Mouse (Mus musculus): ENCODE measurements around the gene Ksr2. TPM values are rescaled to one million over a fixed set of nuclear protein-coding genes. Genes with fewer than 3 reads are reported as not detected.
A peak's percentile ranks its signal among the peaks of the same experiment; 100 is the strongest.

The Ksr2 gene
- total RNA-seq, 2 experiments from 2014 or later: 33.2 to 35.2 TPM

- DNase-seq (ENCODE audit: low spot score in 2 of 2): peak; percentile 18 to 23
These were observed 330.9 kb downstream of the Ksr2 start for GRCm38 (mm10) chr5:117744654-117745178.

GRCm38 (mm10) chr5:117749353-117749752 lies 335.6 kb downstream of the Ksr2 start:
- DNase-seq (ENCODE audit: low spot score in 2 of 2): no peak

DNA sequence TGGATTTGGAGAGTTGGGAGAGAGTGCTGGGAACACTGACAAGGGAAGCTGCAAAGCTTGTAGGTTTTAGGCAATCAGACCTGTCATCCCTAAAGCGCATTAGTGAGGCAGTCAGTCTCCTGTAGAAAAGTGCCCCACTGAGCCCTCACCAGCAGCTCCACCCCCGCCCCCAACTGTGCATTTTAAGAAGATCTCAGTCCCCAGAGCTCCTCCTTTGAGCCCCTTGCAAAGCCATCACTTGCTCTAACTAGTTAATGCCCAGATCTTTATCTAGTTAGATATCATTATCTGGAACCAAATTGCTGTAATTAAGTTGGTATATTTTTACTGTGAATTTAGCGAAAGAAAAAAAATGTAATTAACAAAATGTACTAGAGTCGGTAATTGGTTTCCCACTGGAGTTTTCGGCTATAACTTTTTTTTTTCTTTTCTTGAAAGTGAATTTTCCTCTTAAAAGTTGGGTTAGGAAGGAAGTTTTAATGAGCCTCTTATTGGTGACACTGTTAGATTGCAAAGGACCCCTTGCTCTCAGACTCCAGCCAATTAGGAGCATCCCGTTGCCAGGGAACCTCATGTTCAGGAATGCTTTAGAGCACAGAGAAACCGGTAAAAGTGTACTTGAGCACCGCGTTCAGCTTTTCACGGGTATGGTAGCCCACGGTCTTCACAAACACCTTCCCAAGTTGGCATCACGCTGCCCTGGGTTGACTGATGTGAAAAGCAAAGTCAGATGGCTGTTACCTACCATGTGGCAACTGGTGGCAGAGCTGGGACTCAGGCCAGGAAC lies 344.1 kb downstream of the Ksr2 start:
- DNase-seq (ENCODE audit: low spot score in 2 of 2): peak in 1 of 2 experiments; percentile 9

DNA sequence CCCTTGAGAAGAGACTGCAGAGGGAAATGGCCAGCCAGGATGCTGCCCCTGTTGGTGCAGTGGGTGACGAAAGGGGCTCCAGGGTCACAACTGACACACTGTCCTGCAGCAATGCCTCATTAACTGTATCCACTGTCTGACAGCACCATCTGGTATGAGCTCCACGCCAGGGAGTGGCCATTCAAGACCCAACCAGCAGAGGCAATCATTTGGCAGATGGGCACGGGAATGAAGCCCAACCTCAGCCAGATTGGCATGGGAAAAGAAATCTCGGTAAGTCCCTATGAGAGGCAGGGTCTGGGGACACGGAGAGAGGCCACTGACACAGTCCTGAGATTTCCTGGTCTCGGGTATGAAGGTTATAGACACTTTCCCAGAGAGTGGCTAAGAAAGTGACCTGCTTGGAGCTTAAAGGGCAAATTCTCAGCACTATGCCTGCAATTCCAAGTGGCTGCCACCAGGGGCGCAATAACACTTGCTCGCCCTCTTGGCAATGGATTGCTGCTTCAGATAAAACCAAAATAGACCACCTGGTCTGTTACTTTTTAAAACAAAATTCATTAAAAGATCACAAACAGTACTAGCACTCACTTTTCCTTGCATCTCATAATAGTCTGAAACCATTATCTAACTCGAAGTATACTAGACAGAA lies 347.5 kb downstream of the Ksr2 start:
- no peak for DNase-seq (ENCODE audit: low spot score in 2 of 2)

GRCm38 (mm10) chr5:117764496-117764895 lies 350.7 kb downstream of the Ksr2 start:
- no peak for DNase-seq (ENCODE audit: low spot score in 2 of 2)

DNA sequence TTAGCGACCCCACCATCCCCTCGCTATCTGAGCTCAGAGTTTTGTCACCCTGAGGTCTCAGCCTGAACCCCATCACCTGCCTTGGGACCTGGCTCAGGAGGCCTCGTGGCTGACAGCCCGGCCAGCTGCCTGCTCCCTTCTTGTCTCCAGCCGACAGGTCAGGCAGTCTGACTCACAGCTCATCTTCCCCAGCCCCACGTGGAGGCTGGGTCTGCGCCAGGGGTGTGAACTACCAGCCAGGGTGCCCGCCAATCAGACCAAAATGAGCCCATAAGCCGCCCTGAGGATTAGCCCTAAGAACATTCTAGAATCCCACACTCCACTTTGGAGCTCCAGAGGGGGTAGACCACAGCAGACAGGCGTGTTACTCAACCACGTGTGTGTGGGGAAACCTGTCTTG lies 365.4 kb downstream of the Ksr2 start:
- DNase-seq (ENCODE audit: low spot score in 2 of 2): no peak

DNA sequence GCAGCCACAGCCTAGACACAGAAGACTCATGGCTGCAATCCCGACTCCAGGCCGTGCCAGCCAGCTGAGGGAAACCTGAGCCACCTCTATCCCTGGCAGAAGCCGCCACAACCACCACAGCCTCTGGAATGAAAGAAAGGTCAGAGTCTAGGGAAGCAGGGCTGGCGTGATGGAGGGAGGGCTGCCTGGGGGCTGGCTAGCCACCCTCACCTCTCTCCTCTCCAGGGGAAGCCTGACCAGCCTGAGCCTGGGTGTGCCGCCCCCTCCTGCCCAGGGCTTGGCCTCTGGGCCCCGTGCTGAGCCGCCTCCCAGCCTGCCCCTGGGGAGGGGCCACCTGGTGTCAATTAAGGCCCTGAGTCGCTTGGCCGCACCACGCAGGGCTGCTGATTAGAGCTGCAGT lies 366.9 kb downstream of the Ksr2 start, which contains the start of gene Nos1:
Gene Nos1 (plus strand): TSS at position 352 of the 400 bp plus-strand sequence.
- DNase-seq (ENCODE audit: low spot score in 2 of 2): no peak

GRCm38 (mm10) chr5:117781178-117781577 lies 367.4 kb downstream of the Ksr2 start:
- DNase-seq (ENCODE audit: low spot score in 2 of 2): no peak

GRCm38 (mm10) chr5:117790071-117790470 lies 376.3 kb downstream of the Ksr2 start:
- DNase-seq (ENCODE audit: low spot score in 2 of 2): peak; percentile 37 to 40

- DNase-seq (ENCODE audit: low spot score in 2 of 2): no peak
These were observed 378.1 kb downstream of the Ksr2 start for GRCm38 (mm10) chr5:117791875-117792274.

DNA sequence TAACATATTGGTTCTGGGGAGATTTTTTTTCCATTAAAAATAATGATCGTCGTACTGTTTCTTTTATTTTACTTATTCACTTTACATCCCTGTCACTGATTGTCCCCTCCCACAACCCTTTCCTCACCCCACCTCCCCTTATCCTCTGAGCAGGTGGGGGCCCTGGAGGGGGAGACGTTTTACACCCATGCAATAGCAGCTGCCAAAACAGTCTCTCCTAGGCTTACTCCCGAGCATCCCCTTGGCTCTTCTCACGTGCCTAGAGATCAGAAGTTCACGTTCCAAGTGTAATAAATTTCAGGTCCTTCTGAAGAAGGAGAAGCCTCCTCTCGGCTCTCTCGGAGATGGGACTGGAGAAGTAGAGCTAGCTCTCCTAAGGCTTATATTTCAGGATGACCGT lies 387.0 kb downstream of the Ksr2 start:
- DNase-seq (ENCODE audit: low spot score in 2 of 2): no peak

DNA sequence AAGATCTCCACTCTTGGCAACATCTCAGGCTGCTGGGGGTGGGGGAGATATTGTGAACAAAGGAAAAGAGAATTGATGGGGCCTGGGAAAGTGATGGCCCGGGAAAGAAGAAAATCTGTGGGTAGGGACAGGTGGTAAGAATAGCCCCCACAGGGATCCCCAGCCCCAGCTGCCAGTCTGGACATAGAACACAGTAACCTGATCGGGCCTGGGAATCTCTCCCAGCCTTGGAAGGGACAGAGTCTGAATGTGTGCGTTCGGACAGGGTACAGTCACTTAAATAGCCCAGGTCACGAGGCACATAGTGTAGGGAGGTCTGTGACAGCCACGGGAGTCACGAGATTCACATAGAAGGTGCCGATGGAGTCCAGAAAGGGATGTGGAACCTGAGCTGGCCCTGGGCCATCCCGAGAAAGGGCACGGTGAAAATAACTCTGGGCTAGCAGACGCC lies 388.3 kb downstream of the Ksr2 start:
- no peak for DNase-seq (ENCODE audit: low spot score in 2 of 2)

DNA sequence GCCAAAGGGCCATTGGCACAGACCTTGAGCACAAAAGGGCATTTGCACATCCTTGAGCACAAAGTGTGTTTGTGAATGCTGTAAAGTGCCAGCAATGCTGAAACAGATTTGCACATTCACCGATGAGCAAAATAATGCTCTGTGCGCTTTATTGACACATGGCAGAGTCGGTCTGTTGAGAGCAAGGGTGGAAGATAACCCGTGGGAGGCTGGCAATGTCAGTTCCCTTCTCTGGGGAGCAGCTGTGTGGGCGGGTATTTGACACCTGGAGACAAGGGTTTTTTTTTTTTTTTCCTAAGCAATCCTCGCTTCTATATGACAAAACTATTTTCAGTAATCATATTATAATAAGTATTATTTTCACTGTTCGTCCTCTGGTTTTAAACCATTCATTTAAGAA lies 389.8 kb downstream of the Ksr2 start:
- DNase-seq (ENCODE audit: low spot score in 2 of 2): no peak

DNA sequence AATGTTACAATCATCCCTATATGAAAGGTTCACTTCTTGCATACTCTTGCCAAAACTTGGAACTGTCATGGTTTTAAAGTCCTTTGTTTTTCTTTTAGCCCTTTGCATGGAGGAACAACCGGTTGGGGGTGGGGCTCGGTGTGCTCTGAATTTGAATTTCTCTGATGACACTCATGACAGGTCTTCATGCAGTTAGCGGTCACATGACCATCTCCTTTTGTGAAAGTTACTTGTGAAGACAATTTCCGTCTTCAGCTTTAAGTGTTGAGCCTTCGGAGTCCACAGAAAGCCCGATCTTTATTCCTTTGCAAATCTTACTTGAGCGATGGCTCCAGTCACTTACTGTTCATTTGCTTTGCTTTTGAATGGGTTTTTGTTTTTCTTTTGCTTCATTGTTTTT lies 397.1 kb downstream of the Ksr2 start:
- no peak for DNase-seq (ENCODE audit: low spot score in 2 of 2)

DNA sequence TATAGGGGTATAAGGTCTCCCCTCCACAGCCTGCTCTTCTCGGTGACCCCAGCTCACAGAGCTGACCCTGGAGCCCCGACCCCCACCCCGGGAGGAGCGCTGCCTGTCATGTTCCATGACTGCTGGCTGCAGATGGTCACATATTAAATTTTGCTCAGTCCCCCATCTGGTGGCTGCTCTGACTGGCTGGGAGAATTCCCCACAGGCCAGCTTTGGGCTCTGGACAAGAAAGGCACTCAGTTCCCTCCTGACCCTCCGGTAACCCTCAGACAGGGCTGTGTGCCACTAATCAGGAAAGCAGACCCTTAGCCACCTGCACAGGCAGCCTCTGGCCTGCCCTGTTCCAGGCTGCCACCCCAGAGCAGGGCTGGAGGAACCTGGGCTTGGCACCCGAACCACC lies 405.0 kb downstream of the Ksr2 start:
- no peak for DNase-seq (ENCODE audit: low spot score in 2 of 2)

GRCm38 (mm10) chr5:117820445-117820844 lies 406.6 kb downstream of the Ksr2 start:
- no peak for DNase-seq (ENCODE audit: low spot score in 2 of 2)

DNA sequence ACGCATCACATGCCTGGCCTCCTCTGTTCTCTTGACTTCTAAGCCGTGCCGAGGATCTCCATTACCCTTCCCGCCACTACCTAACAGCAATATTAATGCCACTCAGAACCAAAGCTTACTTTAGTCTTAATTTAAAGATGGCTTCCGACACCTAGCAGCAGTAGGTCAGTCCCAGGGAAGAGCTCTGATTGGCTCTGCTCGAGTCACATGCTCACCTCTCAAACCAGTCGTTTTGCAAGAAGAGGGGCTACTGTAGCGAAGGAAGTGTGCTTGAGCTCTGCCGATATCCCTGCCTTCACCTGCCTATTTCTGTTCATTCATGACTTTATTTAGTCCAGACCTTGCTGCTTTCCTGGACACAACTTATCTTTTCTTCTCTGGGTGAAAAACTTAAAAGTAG lies 410.0 kb downstream of the Ksr2 start:
- no peak for DNase-seq (ENCODE audit: low spot score in 2 of 2)

DNA sequence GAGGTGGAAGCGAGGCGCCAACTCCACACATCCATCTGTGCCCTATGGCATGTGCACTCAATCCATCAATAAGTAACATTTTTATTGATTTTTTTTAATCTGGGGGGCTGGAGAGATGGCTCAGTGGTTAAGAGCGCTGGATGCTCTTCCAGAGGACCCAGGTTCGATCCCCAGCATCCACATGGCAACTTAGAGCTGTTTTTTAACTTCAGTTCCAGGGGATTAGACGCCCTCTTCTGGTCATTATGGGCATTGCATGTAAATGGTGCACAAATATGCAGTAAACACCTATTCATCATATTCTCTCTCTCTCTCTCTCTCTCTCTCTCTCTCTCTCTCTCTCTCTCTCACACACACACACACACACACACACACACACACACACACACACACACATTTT lies 410.7 kb downstream of the Ksr2 start:
- DNase-seq (ENCODE audit: low spot score in 2 of 2): no peak

Data from left cerebral cortex, adult 18-20 months (tissue).